Mouse (Mus musculus): ENCODE results near the gene AI837181.

DNA sequence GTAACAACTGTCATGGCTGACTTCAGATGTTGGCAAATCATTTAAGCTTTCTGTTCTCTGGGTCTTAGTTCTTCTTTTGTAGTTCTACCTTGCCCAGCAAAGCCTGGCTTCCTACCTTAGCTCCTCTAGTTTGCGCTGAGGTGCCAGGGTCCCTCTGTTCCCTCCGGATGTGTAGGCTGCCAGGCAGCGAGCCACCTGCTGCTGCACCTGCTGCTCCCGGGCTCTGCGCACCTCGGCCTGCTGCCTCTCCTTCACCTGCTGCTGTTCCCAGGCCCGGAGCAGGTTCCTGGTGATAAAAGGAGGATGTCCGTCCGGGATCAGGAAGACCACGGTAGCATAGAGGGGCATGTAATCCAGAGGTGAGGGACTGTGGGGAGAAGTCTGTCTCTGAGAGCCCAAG, 30.8 kb upstream of the AI837181 start:
- TF ChIP-seq CTCF (IDR thresholded peaks at IDR 0.05; ENCODE audit: control insufficient read depth, insufficient read depth, insufficient replicate concordance, low read depth, low read length) (no peak), POLR2A (IDR thresholded peaks at IDR 0.05; ENCODE audit: control insufficient read depth, low read depth, low read length) (no peak)

All from testis, adult 2 months (tissue).